Mouse (Mus musculus): ENCODE measurements around the gene Prm1. TPM values are rescaled to one million over a fixed set of nuclear protein-coding genes. Genes with fewer than 3 reads are reported as not detected.

The Prm1 gene
- polyA plus RNA-seq, 1 experiment from 2014 or later = not detected

DNA sequence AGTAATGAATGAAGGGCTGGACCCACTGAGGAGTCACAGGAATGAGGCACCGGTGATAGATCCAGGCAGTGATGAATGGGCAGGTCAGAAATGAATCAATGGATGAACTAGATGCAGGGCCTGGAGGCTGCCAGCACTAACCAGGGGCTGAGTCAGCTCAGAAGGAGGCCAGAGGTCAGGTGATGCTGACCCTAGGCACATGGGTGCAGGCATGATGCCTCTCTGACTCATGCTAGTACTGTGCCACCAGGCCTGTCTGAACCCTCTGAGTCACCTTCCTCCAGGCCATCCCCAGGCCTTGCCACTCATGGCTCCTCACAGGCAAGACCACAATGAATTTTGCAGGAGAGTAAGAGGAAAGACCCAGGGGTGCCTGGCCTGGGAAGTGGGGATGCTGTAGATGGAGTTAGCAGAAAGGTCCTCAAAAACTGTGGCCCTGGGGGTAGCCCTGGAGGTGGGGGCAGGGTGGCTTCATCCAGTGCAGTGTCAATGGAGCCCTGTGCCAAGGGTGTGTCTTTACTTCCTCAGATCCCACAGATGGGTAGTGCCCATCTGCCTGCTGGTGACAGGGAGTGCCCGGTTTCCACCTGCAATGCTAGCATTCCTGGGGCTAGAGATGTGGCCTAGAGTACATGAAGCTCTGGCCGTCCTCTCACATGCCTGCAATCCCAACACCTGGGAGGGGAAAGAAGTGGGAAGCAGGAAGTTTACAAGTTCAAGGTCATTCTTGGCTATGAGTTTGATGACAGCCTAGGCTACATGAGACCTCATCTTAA lies 50.9 kb downstream of the Prm1 start:
- H3K9me3 ChIP-seq (ENCODE audit: control insufficient read depth, low read length) = no peaks in the 10 kb centered on the region

DNA sequence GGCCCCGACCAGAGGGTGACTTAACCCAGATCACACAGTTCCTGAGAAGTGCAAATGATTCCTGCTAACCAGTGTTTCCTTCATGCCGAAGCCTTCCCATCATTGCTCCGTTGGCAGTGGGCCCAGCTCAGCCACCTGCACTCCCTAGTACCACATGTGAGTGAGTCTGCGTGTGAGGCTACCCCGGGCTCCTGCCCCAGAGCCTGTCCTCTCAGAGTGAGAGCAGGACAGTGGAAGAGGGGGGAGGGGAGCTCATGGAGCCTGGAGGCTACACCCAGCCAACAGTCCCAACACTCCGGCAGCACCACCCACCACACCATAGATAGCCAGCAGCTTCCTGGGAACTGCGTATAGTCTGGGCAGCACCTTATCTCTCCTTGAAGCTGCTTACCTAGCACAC lies 55.8 kb downstream of the Prm1 start:
- DNase-seq (ENCODE audit: low spot score) (no peak), ATAC-seq (ENCODE audit: insufficient read depth, low FRiP score, low TSS enrichment) (no peak; the same call in 1 of the 2 replicates)
- WGBS = 74% methylated on average over 7 of the region's 7 CpGs
- Histone ChIP-seq H3K27me3 (ENCODE audit: control insufficient read depth, insufficient read depth, low read length) (no peaks in the 10 kb centered on the region), H3K36me3 (ENCODE audit: control insufficient read depth, insufficient read depth, low read length) (no peaks in the 10 kb centered on the region), H3K4me2 (ENCODE audit: low read depth) (no peak overlapping the region), H3K4me3 (ENCODE audit: low read depth, low read length) (no peak overlapping the region), H3K9ac (ENCODE audit: low read length) (no peak overlapping the region), H3K27ac (ENCODE audit: low read depth, low read length) (no peak overlapping the region), H3K4me1 (ENCODE audit: control insufficient read depth, insufficient read depth, low read length) (no peaks in the 10 kb centered on the region), H3K9me3 (ENCODE audit: control insufficient read depth, low read length) (no peaks in the 10 kb centered on the region)

More for the DNA sequence above, 50.9 kb downstream of the Prm1 start:
- Histone ChIP-seq H3K4me3 (ENCODE audit: low read depth, low read length) (no peak overlapping the region), H3K9ac (ENCODE audit: low read length) (no peak overlapping the region), H3K36me3 (ENCODE audit: control insufficient read depth, insufficient read depth, low read length) (no peaks in the 10 kb centered on the region), H3K4me2 (ENCODE audit: low read depth) (no peak overlapping the region), H3K27me3 (ENCODE audit: control insufficient read depth, insufficient read depth, low read length) (no peaks in the 10 kb centered on the region), H3K27ac (ENCODE audit: low read depth, low read length) (no peak overlapping the region), H3K4me1 (ENCODE audit: control insufficient read depth, insufficient read depth, low read length) (no peaks in the 10 kb centered on the region)
- ATAC-seq (ENCODE audit: insufficient read depth, low FRiP score, low TSS enrichment) (no peak), DNase-seq (ENCODE audit: low spot score) (no peak)
- WGBS = 86% methylated on average over 3 of the region's 3 CpGs

DNA sequence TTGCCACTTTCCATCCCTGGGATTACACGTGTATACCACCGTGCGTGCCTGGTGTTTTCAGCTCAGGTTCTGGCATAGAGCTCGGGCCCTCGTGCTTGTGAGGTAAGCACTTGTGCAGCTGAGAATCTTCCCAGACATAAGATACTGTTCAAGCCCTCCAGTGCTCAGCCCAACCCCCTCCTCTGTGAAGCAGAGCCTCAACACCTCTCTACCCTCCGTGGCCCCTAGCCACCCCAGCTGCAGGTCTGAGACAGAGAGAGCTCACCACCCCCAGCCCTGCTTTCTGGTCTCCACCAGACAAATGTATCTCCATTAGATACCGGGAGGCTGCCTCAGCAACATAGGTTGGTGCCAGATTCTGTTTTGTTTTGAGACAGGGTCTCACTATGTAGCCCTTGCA lies 56.4 kb downstream of the Prm1 start:
- ATAC-seq (ENCODE audit: insufficient read depth, low FRiP score, low TSS enrichment) (no peak), DNase-seq (ENCODE audit: low spot score) (no peak)
- Histone ChIP-seq H3K27ac (ENCODE audit: low read depth, low read length) (no peak overlapping the region), H3K9ac (ENCODE audit: low read length) (no peak overlapping the region), H3K36me3 (ENCODE audit: control insufficient read depth, insufficient read depth, low read length) (no peaks in the 10 kb centered on the region), H3K4me3 (ENCODE audit: low read depth, low read length) (no peak overlapping the region), H3K27me3 (ENCODE audit: control insufficient read depth, insufficient read depth, low read length) (no peaks in the 10 kb centered on the region), H3K4me1 (ENCODE audit: control insufficient read depth, insufficient read depth, low read length) (no peaks in the 10 kb centered on the region), H3K9me3 (ENCODE audit: control insufficient read depth, low read length) (no peaks in the 10 kb centered on the region), H3K4me2 (ENCODE audit: low read depth) (no peak overlapping the region)
- 73% methylated on average over 7 of the region's 7 CpGs for WGBS

Other genes with a start within 250 kb of the Prm1 start
- gene Socs1, start 20.3 kb downstream of the Prm1 start, polyA plus RNA-seq (2014; fragmentation: Nextera tagmentation; extraction: Ambion mirVana) = 2.5 and 2.7 TPM in 2 replicates
- gene Tnp2, start 17.2 kb downstream of the Prm1 start, polyA plus RNA-seq (2014; fragmentation: Nextera tagmentation; extraction: Ambion mirVana) = not detected in 2 replicates
- not detected in 2 replicates for gene Prm3, start 14.9 kb downstream of the Prm1 start, polyA plus RNA-seq (2014; fragmentation: Nextera tagmentation; extraction: Ambion mirVana)
- gene Prm2, start 9.7 kb downstream of the Prm1 start, polyA plus RNA-seq (2014; fragmentation: Nextera tagmentation; extraction: Ambion mirVana) = not detected in 2 replicates
- gene Gm11172, start 7.1 kb upstream of the Prm1 start, polyA plus RNA-seq (2014; fragmentation: Nextera tagmentation; extraction: Ambion mirVana) = not detected in 2 replicates
- gene Rmi2, start 29.2 kb upstream of the Prm1 start, polyA plus RNA-seq (2014; fragmentation: Nextera tagmentation; extraction: Ambion mirVana) = 2.5 and 3.6 TPM in 2 replicates